Mouse (Mus musculus) A20 (cell line): ENCODE results near the gene Dlst.
A peak's percentile ranks its signal among the peaks of the same experiment; 100 is the strongest.

Source experiments
- DNase-seq: peaks from one replicate; pipeline ENCODE4 v3.0.0-alpha.2; 2011; ENCODE audit warnings: low read depth, low spot score

The Dlst gene

DNA sequence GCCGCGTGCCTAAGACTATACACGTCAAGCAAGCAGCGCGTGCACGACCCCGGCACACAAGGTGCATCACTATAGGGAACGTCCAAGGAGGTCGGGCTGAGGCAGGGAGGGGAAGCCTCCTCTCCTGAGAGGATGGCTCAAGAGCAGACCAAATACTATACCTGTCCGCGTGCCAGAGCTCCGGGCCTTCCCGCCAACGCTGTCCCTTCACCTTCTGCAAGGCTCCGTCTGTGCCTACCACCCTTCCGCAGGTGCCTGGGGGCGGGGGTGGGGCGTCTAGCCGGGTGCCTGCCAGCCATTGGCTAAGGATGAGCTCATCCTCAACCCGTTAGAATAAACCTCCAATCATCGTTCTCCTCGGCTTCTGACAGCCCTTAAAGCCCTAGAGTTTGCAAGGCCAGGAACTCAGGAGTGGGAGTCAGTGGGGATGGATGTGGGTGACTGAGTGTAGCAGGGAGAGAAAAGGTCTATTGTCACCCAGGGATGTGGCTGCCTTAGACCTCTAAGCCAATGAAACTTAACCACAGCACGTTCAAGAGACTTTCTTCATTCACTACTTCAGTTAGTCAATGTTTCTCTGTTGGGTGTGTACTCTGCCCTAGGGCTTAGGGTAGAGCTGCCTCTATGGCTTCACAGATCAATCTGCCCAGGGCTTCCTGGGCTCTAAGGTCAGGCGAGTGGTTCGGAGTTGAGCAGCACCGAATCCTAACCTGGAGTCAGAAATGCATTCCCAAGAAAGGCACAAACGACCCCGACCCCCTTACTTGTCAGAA is 40.6 kb downstream of the Dlst start, which contains the start of gene Rps6kl1:
TSS of gene Rps6kl1 (minus strand) at position 263 of the 773 bp plus-strand sequence.
- DNase-seq, result peak; percentile 62

DNA sequence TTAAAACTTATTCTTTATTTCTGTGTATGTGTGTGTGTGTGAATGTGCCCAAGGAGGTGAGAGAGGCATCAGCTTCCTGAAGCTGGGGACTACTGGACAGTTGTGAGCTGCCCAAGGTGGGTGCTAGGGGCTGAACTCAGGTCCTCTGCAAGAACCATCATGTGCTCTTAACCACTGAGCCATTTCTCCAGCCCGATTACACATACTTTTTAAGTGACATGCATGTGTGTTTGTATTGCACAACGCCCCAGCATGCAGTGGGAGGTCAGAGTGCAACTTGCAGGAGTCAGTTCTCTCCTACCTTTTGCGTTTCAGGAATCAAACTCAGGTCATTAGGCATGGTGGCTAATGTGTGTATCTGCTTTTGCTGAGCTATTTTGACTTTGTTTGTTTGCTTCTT is 42.4 kb downstream of the Dlst start:
- DNase-seq, result no peak

DNA sequence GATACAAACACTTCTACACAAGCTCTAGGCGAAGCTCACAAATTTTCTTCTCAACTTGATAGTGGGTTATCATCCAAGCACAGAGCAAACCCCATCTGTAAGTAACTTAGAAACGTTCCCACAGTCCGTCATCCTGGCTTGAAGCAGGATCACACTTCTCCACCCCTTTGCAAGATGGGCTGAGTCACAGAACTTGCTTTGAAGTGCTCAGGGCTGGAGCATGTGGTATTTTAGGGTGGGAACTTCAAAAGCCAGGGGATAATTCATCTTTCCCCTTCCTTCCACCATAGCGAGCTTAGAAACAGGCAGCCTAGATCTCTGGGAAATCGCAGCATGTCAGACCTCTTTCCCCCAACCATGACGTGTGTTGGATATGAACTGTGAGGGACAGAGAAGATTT is 45.7 kb downstream of the Dlst start:
- DNase-seq, result no peak

DNA sequence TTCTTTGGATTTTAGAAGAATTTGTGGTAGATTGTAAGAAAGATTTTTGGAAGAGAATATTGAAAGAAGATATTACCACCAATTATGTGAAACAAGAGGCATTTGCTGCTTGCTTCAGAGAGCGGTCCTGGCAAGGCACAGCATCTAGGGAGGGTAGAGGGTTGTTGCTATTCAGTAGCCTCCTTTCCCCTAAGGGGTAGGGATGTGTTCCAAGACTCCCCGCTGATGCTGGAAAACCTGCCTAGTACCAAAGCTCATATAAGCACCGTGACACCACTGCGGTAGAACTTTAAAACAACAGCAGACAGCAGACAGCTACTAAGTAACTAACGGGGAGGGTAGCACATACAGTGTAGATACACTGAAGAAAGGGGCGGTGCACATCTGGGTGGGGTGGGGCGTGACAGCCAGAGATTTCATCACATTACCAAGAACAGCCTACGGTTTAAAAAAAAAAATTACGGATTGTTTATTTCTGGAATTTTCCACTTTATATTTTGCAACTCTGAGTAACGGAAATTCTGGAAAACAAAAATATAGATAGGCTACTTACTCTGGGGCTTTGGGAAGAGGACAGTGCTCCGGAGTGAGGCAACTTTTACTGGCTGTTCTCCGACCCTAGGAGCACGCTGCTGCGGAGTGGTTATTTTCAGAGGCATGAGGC is 47.3 kb downstream of the Dlst start:
- DNase-seq, result no peak

DNA sequence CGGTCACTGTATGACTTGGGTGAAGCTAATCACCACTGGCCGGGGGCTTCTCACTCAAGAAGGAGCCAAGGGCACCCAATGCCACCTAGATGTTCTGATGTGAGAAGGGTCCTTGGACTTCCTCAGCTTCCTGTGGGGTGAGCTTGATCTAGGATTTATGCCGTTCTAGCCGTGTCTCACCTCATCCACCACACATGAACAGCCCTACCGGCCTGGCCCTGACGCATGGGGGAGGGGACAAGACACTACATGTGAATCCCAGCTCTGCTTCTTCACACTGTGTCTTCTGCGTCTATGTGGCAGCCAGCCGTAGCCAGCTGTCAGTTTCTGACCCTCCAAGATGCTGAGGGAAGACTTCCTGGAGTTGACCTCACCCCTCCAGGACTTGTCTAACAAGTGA is 48.2 kb downstream of the Dlst start:
- DNase-seq, result no peak

DNA sequence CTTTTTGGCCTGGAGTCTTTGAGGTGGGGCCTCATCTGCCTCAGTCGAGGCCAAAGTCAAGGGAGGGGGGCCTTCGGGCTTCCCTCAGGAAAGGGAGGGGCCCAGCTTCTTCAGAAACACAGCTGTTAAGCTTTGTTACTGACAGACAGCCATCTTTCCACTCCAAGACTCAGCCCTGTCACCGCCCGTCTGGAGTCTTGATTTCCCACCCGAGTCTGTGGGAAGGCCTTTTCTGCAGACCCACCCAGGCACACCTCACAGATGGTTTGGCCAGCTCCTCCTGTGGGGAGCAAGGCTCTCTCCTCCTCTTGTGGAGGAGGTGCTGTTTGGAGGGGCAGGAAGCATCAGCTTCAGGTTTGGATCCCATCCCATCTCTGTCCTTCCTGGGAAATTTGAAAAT is 49.0 kb downstream of the Dlst start:
- DNase-seq, result no peak

DNA sequence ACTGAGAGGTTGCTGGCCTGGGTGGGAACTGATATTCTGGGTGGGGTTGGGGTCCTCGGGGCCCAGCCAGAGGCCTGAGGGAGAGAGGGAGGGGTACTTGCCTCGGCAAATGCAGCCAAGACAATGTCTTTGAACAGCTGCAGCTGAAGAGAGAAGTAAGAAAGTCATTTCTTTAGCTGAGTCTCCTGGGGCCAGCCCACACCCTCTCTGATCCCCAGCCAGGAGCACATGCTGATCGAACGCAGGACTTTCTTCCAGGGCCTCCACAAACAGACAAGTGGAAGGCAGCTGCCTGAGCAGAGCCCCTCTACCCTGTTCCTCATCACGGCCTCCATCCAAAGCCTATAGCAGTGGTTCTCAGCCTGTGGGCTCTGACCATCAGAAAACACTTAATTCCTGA is 54.4 kb downstream of the Dlst start:
- DNase-seq, result no peak

DNA sequence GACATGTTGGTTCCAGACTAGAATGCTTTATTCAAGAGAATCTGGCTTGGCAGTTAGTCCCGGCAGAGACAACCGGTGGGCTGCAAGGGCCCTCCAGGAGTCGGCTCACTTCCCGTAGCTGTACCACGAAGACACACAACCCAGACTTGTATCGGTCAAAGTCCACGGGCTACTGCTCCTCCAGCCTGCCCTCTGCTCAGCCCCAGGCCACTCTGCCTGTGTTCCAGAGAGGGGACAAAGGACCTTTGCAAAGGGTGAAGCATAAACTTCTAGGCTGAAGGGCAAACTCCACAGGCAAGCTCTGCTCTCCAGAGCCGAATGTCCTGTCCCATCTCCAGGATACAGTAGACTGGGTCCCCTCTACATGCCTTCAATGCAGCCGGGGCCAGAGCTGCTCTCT is 56.0 kb downstream of the Dlst start:
- DNase-seq, result no peak

DNA sequence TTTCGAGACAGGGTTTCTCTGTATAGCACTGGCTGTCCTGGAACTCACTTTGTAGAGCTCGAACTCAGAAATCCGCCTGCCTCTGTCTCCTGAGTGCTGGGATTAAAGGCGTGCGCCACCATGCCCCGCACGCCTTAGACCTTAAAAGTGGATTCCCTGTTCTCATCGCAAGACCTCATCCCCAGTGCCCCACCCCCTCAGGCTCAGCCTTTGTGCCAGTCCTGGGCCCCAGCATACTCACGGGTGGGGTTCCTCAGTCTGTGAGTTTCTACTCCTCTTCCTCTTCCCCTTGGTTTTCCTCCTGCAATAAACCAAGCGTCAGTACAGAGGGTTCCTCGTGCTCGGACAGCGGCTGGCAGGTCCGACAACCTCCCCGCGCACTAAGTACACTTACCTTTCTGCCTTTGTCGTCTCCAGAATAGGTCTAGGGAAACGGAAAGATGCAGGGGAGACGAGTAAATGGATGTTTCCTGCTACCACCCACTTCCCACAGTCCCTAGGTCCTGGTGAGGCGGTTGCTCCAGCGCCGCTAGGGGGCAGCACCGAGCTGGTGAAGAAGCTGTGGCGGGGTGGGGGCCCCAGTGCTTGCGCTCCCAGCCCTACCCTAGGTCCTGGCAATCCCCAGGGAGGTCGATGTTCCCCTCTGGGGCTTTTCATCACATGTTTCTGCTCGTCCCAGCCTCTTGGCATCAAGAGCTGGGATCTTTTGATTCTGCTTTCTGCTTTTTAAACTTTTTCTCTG is 58.7 kb downstream of the Dlst start:
- peak; percentile 76 for DNase-seq

DNA sequence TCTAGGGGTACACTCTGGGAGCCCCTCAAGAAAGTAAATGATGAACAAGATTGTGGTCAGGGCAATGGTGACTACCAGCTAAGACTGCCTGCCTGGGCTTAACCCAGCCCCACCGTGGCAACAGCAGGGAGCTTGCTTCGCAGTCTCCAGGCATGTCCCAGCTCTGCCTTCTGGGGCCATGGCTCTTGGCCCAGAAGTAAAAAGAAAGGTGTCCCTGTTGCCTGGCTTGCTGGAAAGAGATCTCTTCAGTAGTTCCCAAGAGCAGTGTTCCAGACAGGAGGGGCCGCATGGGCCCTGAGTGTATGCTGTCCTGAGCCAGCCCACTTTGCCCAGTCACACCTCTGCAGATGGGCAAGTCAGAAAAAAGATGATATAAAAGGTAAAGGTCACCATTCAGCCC is 59.2 kb downstream of the Dlst start:
- DNase-seq, result no peak

DNA sequence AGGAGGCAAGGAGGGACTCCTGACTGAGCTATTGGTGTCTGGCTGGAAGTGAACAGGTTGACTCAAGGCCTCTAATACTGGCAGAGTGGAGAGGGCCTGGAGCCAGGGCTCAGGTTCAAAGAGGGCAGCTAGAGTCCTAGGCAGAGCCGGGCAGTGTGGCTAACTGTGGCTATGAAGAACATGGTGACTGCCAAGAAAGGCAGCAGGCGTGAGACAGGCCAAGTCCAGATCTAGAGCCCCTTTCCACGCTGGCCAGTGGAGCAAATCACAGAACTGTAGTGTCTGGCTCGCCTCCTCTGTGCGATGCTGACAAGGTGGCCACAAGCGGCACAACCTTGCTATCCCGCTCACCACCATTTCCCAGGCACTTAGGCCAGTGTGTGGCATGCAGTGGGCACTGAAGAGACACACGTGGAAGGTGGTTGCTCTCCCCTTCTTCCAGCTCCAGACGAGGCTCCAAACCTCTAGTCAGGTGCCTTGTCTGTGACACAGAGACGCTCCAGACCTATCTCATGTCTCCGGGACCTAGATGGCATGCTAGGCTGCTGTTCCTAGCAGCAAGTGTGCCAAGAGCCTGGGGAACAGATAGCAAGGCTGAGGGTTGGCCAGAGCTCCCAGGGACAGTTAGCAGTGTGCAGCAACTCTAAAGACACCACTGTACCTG is 59.8 kb downstream of the Dlst start:
- no peak for DNase-seq

DNA sequence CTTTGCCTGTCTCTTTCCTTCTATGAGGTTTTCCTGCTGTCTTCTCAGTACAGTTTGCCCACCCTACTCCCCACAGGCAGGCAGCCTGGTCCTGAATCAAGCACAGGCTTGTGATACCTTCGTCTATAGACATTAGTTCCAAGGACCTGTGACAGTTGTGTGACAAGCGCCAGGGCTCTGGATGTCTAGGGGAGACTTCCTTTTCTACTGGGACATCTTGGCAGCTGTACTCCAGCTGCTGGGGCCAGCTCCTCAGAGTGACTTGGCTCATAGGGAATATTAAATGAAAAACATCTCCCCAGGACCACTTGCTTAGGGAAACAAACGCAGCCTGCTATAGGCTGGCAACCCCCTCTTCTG is 60.3 kb downstream of the Dlst start:
- DNase-seq, result no peak

DNA sequence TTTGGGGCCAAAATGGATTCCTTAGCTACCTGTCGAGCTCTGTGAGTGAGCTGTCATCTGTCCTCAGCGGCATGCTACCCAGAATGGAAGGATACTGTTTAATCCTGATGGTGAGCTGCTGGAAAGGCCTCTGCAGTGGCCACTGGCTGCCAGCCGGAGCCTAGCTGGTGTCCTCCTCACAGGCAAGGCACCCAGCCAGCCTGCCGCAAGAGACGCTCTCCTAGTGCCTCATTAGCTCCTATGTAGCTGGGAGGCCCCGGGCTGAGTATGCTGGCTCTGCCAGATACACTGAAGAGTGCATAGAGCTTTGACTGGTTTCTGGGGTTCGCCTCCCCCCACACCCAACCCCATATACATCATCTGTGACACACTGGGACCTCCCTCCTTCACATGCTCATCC is 63.4 kb downstream of the Dlst start:
- DNase-seq, result no peak

DNA sequence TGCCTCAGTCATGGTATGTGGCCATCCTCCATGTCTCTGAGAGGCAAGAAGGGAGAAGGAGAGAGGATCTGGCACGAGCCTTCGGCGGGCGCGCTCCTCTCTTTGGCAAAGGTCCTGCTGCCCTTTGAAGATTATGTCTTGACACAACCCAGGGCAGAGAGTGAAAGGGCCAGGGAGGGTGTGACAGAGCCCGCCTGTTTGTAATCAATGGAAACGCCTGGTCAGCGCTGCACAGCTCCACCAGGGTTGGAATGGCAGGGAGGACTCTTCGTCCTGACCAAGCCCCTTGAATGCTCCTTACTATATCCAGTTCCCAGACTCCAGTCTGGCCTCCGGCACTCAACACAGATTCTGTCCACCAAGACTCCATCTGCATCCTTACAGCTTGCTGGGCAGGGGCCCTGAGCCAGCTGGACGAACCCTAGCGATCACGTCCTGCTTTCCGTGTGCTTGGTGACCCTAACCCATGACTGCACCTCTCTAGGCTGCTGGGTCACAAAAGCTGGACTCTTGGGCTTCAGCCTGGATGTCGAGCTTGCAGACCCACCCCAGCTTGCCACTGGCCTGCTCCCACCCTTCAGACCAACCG is 64.5 kb downstream of the Dlst start:
- no peak for DNase-seq

DNA sequence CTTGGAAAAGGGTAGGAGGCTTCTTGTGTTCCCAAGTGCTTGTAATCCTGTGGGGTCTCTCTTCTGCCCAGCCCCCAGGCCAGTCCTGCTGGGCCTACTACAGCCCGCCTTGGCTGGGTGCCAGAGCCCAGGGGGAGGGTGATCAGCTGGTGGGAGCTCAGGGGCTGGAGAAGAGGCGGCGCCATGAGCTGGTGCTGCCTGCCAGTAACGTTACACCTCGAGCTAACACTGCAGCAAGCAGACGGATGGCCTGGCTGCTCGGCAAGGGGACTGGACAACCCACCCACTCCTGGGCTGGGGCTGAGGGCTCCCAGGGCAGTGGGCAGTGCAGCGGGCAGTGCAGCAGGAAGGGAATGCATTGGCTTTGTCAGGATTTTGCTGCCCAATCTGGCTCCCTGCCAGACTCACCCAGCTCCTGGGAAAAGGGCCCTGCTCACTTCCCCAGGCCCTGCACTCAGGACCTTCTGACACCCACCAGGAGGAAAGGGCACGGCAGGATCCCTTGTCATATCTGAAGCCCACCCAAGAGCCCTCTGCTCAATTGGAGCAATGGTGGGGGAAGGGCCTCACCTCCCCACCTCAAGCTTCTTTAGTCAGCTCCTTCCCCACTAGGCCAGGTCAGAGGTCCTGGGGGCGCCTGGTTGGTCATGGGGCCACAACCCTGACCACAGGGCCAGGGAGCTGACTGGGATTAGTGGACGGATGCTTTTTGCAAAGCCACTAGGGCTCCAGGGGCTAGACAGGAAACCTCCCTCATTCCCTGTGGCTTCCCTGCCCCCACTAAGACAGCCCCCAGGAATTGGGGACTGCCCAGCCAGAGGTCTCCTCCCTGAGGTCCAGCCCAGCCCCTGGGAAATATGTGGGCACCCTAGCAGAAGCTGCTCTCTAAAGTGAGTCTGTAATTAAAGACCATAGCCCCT is 65.6 kb downstream of the Dlst start:
- no peak for DNase-seq

DNA sequence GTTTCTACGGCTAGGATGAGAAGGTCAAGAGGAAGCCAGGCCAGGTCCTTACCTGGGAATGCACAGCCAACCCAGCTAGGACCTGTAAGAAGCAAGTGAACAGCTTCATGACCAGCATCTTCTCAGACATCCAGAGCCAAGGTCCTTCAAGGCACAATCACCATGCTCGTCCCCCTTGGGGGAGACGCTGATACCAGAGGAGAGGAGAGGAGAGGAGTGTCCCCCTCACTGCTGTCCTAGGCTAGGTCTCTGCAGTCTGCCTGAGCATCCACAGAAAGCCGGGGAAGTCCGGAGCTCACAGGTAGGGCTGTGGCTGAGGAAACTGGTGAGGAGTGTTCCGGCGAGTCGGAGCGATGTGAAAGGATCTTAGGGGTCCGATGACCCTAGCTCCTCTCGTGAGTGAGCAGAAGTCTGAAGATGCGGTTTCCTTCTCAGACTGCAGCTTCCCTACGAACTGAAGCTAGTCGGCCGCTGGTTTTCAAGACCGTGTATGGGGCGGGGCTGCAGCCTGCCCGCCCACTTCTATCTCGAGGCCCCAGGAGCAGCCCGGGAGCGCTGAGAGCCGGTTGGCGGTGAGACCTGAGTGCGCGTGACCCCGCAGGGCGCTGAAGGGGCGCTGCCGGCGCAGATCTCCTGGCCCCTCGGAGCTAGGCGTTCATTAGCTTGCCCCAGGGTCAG is 66.4 kb downstream of the Dlst start:
- DNase-seq, result peak; percentile 64

DNA sequence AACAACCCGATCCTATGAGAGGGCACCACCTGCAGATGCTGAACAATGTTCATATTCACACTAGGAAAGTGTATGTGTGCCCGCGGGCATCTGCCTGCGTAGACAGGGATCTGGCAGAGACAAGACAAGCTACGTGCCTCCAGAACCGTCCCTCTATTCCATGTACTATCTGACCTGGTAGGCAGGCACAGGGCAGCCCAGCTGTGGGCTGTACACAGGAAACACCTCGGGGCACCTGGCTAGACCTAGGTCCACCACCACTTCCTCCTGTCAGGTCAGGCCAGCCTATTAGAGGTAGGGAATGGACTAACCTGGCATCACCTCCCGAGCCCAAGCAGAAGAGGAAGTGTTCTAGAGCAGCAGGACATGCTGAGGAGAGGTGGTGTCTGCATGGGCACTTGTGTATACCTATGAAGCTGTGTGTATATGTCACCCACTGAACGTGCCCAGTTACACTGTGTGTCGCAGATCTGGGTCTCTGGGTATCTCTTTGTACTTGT is 67.2 kb downstream of the Dlst start, which contains the start of gene Pgf:
TSS of gene Pgf (minus strand) at position 51 of the 500 bp plus-strand sequence.
- DNase-seq, result peak; percentile 32

DNA sequence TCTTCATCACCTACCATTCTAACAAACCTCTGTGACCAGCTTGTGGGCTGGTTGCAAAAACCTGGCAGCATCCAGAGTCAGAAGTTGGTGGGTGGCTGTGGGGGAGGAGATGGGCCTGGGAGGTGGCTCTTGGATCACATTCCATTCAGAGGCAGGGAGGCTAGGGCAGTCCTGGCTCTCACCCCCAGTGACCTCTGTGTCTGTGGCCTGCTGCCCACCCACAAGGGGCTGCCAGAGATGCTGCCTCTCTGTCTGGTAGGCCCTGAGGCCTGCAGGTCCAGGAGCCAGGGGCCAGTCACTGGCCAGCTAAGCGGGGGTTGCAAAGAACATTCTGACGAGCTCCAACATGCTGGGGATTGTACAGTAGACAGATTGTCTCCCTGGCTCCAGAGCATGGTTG is 67.7 kb downstream of the Dlst start:
- no peak for DNase-seq

DNA sequence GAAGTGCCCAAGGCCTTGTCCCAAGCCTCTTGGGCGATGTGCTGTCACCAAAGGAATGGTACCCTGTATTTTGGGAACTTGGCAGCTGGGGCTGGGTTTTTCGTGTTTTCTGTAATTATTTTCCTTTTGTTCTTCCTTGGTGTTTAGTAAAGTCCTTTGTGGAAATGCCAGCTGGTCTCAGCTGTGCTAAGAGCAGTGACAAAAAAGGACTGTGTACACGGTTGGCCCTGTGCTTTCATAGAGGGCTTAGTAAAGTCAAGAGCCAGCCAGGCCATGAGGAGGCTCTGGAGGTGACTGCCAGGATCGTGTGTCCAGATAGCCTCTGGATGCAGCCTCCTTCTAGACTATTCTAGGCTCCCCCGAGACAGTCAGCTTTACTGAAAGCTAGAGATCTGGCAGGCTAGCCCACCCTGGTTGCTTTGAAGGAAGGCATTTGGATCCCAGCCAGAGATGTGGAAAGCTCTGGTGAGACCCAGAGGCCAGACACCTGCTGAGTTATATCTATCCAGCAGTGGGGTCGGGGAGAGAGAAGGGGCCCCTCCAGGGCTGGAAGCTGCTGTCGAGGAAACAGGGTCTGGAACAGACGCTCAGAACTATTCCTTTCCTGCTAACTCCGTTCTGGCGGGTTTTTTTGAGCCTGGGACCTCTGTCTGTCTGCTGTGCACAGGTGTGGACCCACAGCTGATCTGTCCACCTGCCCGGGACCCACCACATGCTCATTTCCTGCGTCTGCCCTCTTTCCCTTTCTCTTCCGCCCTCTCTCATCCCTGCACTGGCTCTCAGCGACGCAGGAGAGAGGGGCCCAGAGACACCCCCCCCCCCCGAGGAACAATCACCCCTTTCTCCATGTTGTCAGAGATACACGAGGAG is 71.1 kb downstream of the Dlst start:
- no peak for DNase-seq
